Mouse (Mus musculus) small intestine, adult 2 months (tissue): ENCODE results near the gene Tll1.

ENCODE experiments used
- CTCF ChIP-seq: fragments of 200-500 bp; IDR thresholded peaks from 2 replicates; pipeline ENCODE4 v1.5.1; 2012; ENCODE audit warnings: low read depth, mild to moderate bottlenecking, control low read depth, inconsistent platforms, low read length, moderate library complexity, mixed read lengths; ENCODE audit not compliant: insufficient replicate concordance, insufficient read length; ENCODE audit errors: extremely low read depth
- POLR2A ChIP-seq: fragments of 200-500 bp; IDR thresholded peaks from 2 replicates; pipeline ENCODE4 v1.6.1; 2012; ENCODE audit warnings: low read depth, mild to moderate bottlenecking, control low read depth, inconsistent platforms, low read length, moderate library complexity

DNA sequence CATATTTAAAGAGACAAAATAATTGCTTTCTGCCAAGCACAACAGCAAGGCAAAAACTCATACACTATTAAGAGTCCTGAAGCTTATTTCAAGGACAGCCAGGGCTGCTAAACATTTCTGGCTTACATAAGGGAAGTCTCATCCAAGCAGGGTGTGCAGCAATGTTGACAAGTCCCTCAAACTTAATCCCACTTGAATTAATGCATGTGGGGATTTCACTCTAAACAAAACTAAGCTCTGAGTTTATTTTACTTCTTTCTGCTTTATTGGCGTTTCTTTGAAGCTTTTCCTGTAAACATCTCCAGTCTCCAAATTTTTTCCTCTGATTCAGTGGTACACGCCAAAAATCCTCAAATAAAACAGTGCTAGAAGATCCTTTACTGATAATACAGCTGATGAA, 146.2 kb downstream of the Tll1 start:
- TF ChIP-seq CTCF (no peak), POLR2A (no peak)
